Mouse (Mus musculus): ENCODE results near the gene Gskip.

GRCm38 (mm10) chr12:105721452-105722132, 37.0 kb downstream of the Gskip start:
- TF ChIP-seq POLR2A (IDR thresholded peaks at IDR 0.05; ENCODE audit: control insufficient read depth, low read depth, low read length) (no peak), CTCF (IDR thresholded peaks at IDR 0.05; ENCODE audit: control insufficient read depth, insufficient read depth, insufficient replicate concordance, low read depth, low read length) (no peak)

All from testis, adult 2 months (tissue).